Mouse (Mus musculus) cerebellum, adult 2 months (tissue): ENCODE measurements at regions not wholly inside any gene's neighbourhood (a gene's known extent, or its start where the extent isn't known, plus 50 kb on each side); places are given as distances from the start of the nearest gene placed in this dataset.

ENCODE experiments used
- CTCF ChIP-seq: fragments of 200-500 bp; IDR thresholded peaks from 2 replicates; pipeline ENCODE4 v1.5.1; 2011; ENCODE audit warnings: low read depth, mild to moderate bottlenecking, control low read depth, low read length, moderate library complexity, borderline replicate concordance; ENCODE audit not compliant: insufficient read depth
- POLR2A ChIP-seq: fragments of 200-500 bp; IDR thresholded peaks from 2 replicates; pipeline ENCODE4 v1.6.1; 2011; ENCODE audit warnings: low read length, control low read depth, borderline replicate concordance; ENCODE audit not compliant: insufficient read depth

DNA sequence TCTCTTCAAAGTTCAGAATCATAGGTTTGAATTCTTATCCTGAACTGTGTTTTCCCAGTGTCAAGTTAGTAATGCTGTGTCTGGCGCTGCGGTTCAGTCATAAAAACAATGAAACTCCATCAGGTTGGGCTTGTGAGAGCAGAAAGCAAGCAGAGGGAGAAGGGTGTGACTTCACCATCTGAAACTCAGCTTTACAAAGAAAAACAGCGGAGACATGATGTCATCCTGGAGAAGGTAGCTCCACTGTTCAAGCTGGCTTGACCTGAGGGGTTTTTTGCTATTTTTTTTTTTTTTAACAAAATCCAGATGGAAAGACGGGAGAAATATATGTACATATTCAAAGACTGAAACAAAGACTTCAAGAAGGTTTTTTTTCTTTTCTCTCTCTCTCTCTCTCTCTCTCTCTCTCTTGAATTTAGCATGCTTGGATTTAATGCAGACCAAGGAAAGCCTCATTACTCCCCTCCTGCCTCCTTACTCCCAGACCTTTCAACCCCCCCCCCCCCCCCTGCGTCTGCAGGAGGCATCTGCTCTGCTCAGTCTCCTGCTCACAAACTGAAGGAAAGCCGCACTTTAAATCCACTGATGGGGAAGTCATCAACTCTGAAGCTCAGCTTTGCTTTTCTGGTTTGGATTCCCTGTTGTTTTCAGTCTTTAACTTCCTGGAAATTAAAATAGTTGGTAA is 109.7 kb downstream of the Olfr267 start:
- no peak for TF ChIP-seq POLR2A
- TF ChIP-seq CTCF = no peak
